Comparison of ENCODE assay signal across 11 mouse cellular contexts in genomic region chr7:38189136-38189982, GRCm38 (mm10). TPM values are rescaled to one million over a fixed set of nuclear protein-coding genes. Genes with fewer than 3 reads are reported as not detected.
DNase-seq lines count a peak whose midpoint lies in the region; ATAC-seq lines count a peak whose summit lies in the region.
"Had no signal": no experiment of that assay in that cellular context is flagged by ENCODE, and none has a peak within 500 bp of the region (broad histone marks: within the 10 kb centered on the region; RNA-seq: fewer than 3 reads in every experiment).

No protein-coding gene starts in this region.

- 85% methylated on average over 15 of the region's 15 CpGs for WGBS in forebrain, embryonic 10.5 days

- peaks cover 1% of the 10 kb centered on the region for H3K27me3 ChIP-seq in megakaryocyte, embryonic 14.5 days (replicated peaks)
- no peaks in the 10 kb centered on the region for H3K27me3 ChIP-seq in forebrain, embryonic 10.5 days (ENCODE audit: poor library complexity, severe bottlenecking)
- H3K27me3 ChIP-seq: CH12.LX; hindbrain, embryonic 12.5 days had no signal

- DNase-seq in frontal cortex, postnatal 25 days (ENCODE audit: low spot score in 2 of 2): no peak
- peak; percentile 52 for DNase-seq in 3T3-L1 (ENCODE audit: low read depth, low spot score)
- peak; percentile 43 for DNase-seq in forelimb bud, embryonic 11.5 days (ENCODE audit: low read depth, low spot score)
- no peak for DNase-seq in cerebellum, postnatal 36 days
- DNase-seq in forebrain, embryonic 10.5 days (ENCODE audit: extremely low spot score, low spot score): no peak

- H3K4me1 ChIP-seq in megakaryocyte, embryonic 14.5 days: peaks cover 54% of the 10 kb centered on the region
- peaks cover 4% of the 10 kb centered on the region for H3K4me1 ChIP-seq in forebrain, embryonic 10.5 days

- peaks cover 30% of the 10 kb centered on the region for H3K36me3 ChIP-seq in megakaryocyte, embryonic 14.5 days (replicated peaks; ENCODE audit: low read length)
- H3K36me3 ChIP-seq in forebrain, embryonic 10.5 days (replicated peaks): peaks cover 8% of the 10 kb centered on the region; the same call in 1 of the 2 replicates

- H3K4me3 ChIP-seq in megakaryocyte, embryonic 14.5 days (replicated peaks): peak overlapping the region; percentile 75
- H3K4me3 ChIP-seq in forebrain, embryonic 10.5 days: no peak overlapping the region
- H3K4me3 ChIP-seq: hindbrain, embryonic 12.5 days; midbrain, embryonic 10.5 days had no signal

- peaks cover 61% of the 10 kb centered on the region for H3K9me3 ChIP-seq in megakaryocyte, embryonic 14.5 days
- no peaks in the 10 kb centered on the region for H3K9me3 ChIP-seq in forebrain, embryonic 10.5 days
- H3K9me3 ChIP-seq: midbrain, embryonic 10.5 days had no signal

- ATAC-seq in frontal cortex, adult (ENCODE audit: low TSS enrichment): peak; percentile 64
- ATAC-seq in erythroid progenitor cell, adult 5-6 weeks (replicated peaks; ENCODE audit: low FRiP score, poor library complexity, severe bottlenecking): no peak

- H3K27ac ChIP-seq in forebrain, embryonic 10.5 days: no peak overlapping the region
- H3K27ac ChIP-seq: hindbrain, embryonic 12.5 days; midbrain, embryonic 10.5 days had no signal

RNA-seq across cellular contexts. Expression of gene 1600014C10Rik, which starts 6.3 kb away (rescaled TPM):
- polyA plus RNA-seq in megakaryocyte, embryonic 14.5 days (2012; ENCODE audit: insufficient read depth, low replicate concordance): 2.2 and 22.1 TPM in 2 replicates
- total RNA-seq in erythroid progenitor cell, adult 5-6 weeks (2015; ENCODE audit: low replicate concordance): 2.9 and 3.2 TPM in 2 replicates
- total RNA-seq in erythroid progenitor cell, adult 5-6 weeks (2017; ENCODE audit: low replicate concordance): 3.3 and 3.6 TPM in 2 replicates
- polyA plus RNA-seq in forebrain, embryonic 10.5 days (2016; fragmentation: Nextera tagmentation; extraction: Ambion mirVana): 14.3 and 14.5 TPM in 2 replicates

RNA-seq across cellular contexts. Expression of gene Plekhf1, which starts 38.5 kb away (rescaled TPM):
- 0.97 and 2.8 TPM in 2 replicates for polyA plus RNA-seq in megakaryocyte, embryonic 14.5 days (2012; ENCODE audit: insufficient read depth, low replicate concordance)
- not detected in 2 replicates for total RNA-seq in erythroid progenitor cell, adult 5-6 weeks (2015; ENCODE audit: low replicate concordance)
- total RNA-seq in erythroid progenitor cell, adult 5-6 weeks (2017; ENCODE audit: low replicate concordance): 0.13 TPM in 1 of 2 replicates, not detected in the other
- 2.5 and 2.6 TPM in 2 replicates for polyA plus RNA-seq in forebrain, embryonic 10.5 days (2016; fragmentation: Nextera tagmentation; extraction: Ambion mirVana)

Comparison
In these comparisons a context has a peak if more than half of its experiments do, and no peak if none do; other contexts are left out.
1. DNase-seq: peak in 3T3-L1 (single experiment) and forelimb bud, embryonic 11.5 days (single experiment); none in frontal cortex, postnatal 25 days (0 of 2), cerebellum, postnatal 36 days (0 of 2) and forebrain, embryonic 10.5 days (single experiment).